Mouse (Mus musculus) ES-E14 (cell line): ENCODE data around the gene Ccdc182. TPM values are rescaled to one million over a fixed set of nuclear protein-coding genes. Genes with fewer than 3 reads are reported as not detected.

Experiments used
- DNase-seq: peaks from one replicate; pipeline ENCODE4 v3.0.0-alpha.2; 2013; ENCODE audit warnings: low read depth, low spot score
- H3K27ac ChIP-seq: 2 replicates; pipeline ENCODE4 v1.5.1; 2012; ENCODE audit warnings: low read depth, mild to moderate bottlenecking, low read length, moderate library complexity, mixed read lengths; ENCODE audit not compliant: poor library complexity, insufficient read depth, severe bottlenecking
- H3K36me3 ChIP-seq: 2 replicates; pipeline ENCODE4 v1.6.1; 2012; ENCODE audit warnings: mild to moderate bottlenecking, low read length, moderate library complexity, mixed read lengths; ENCODE audit not compliant: control insufficient read depth, poor library complexity, insufficient read depth, severe bottlenecking
- H3K4me1 ChIP-seq, 2 experiments: fragments of 150-350 bp in 1 of 2; sonication (generic) in 1 of 2; 2 replicates each; pipeline ENCODE4 v1.6.1; 2012; ENCODE audit warnings: low read length in 2 of 2, mild to moderate bottlenecking in 1 of 2, mixed read lengths in 1 of 2; ENCODE audit not compliant: control insufficient read depth in 2 of 2, insufficient read depth in 2 of 2, poor library complexity in 1 of 2
- H3K4me3 ChIP-seq, 2 experiments: fragments of 150-350 bp in 1 of 2; sonication (generic) in 1 of 2; 2 replicates each; pipeline ENCODE4 v1.5.1; 2012; ENCODE audit warnings: low read length in 2 of 2, low read depth in 1 of 2, mild to moderate bottlenecking in 1 of 2, mixed read lengths in 1 of 2; ENCODE audit not compliant: insufficient read depth in 1 of 2, poor library complexity in 1 of 2, severe bottlenecking in 1 of 2
- H3K9ac ChIP-seq: 2 replicates; pipeline ENCODE4 v1.6.1; 2012; ENCODE audit warnings: low read depth, mild to moderate bottlenecking, low read length, mixed read lengths; ENCODE audit not compliant: poor library complexity, insufficient read depth, severe bottlenecking
- H3K9me3 ChIP-seq: fragments of 150-350 bp; sonication (generic); 2 replicates; pipeline ENCODE4 v1.6.1; 2012; ENCODE audit warnings: low read depth, mild to moderate bottlenecking, low read length; ENCODE audit not compliant: control insufficient read depth, insufficient read depth
- CHD2 ChIP-seq: IDR thresholded peaks from 2 replicates; pipeline ENCODE4 v1.6.1; 2014; ENCODE audit warnings: mild to moderate bottlenecking, low read depth, low read length, inconsistent platforms
- HCFC1 ChIP-seq: IDR thresholded peaks from 2 replicates; pipeline ENCODE4 v1.6.1; 2012; ENCODE audit warnings: low read length, inconsistent platforms, borderline replicate concordance; ENCODE audit not compliant: insufficient read depth
- MAFK ChIP-seq: IDR thresholded peaks from 2 replicates; pipeline ENCODE4 v1.6.1; 2014; ENCODE audit warnings: mild to moderate bottlenecking, low read depth, low read length, inconsistent platforms; ENCODE audit not compliant: insufficient read depth
- ZC3H11A ChIP-seq: IDR thresholded peaks from 2 replicates; pipeline ENCODE4 v1.6.1; 2012; ENCODE audit warnings: low read depth, mild to moderate bottlenecking, inconsistent platforms, low read length, borderline replicate concordance
- ZNF384 ChIP-seq: IDR thresholded peaks from 2 replicates; pipeline ENCODE4 v1.6.1; 2012; ENCODE audit warnings: low read depth, low read length, inconsistent platforms
- in situ Hi-C, 2 experiments: fragments of 600-800 bp; cut with MboI; formaldehyde crosslinking; loops; one replicate each; pipeline ENCODE4 v1.15.1; 2025; ENCODE audit warnings: low sequenced_read_pairs in 2 of 2, inconsistent platforms in 1 of 2; ENCODE audit not compliant: unreplicated experiment in 2 of 2
- total RNA-seq: library from RNA; depleted of rRNA; stranded (reverse); fragments of 300-350 nt; gene quantifications from 2 replicates; pipeline ENCODE4 v1.2.3, GENCODE M21; 2012

The Ccdc182 gene
- total RNA-seq, 1 experiment = not detected

DNA sequence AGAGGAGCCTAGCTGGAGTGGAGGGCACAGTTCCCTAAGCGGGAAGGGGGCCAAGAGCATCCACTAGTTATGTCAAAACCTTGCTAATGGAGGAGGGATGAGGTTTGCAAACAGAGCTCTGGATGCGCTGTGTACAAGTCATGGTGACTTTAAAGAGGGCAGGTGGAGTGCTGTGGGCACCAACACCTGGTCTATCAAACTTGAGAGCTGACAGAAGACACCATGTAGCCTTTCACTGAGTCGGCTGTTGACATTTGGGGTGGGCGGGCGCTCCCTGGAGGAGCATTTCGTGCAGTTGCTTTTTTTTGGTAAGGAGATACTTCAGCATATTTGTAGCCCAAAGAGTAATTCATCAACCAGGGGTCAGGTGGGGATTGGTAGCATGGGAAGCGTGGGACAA lies 42.6 kb upstream of the Ccdc182 start:
- Histone ChIP-seq H3K9me3 (no peaks in the 10 kb centered on the region), H3K27ac (no peak overlapping the region), H3K36me3 (no peaks in the 10 kb centered on the region), H3K9ac (no peak overlapping the region), H3K4me1 (peaks cover 0 to 2% of the 10 kb centered on the region in 2 experiments; a peak in 1 of 4 replicates), H3K4me3 (no peak overlapping the region)
- in situ Hi-C loops = no loop called here
- DNase-seq = no peak
- TF ChIP-seq HCFC1 = no peak

DNA sequence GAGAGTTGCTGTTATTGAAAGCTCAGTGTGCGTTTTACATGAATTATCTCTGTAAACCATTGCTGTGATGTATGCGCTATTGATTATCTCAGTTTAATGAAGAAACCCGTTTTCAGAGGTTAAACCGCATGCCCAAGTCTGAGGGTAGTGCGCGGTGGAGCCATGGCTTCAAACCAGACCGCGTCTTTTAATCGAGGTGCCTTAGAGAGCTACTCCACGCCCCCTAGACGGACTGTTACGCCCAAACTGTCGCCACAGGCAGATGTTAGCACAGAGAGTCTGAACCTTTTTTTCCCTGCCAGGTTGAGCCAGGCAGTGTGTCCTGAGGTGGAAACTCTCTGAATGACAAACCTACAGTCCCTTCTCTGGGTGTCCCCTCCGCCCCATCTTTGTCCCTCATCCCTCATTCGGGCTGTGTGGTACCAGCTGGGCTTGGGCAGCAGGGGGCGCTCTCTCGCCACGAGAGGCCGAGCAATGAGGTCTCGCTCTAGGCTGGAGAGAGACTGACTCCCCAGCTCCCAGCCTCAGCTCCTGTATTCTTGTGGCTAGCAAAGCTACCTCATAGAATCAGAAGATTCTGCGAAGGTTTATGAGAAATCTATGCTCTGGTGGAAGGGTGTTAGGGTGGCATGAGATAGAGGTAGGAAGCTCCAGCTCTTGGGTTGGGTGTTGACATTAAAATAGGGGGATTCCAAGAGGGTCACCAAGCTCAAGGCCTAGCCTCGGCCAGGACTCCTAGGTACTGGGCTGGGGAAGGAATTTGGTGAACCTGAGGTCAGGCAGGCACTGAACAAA lies 41.7 kb upstream of the Ccdc182 start:
- H3K9me3 ChIP-seq = no peaks in the 10 kb centered on the region
- H3K9ac ChIP-seq = no peak overlapping the region
- in situ Hi-C loops = no loop called here
- H3K4me1 ChIP-seq = peaks cover 0 to 2% of the 10 kb centered on the region in 2 experiments; a peak in 1 of 4 replicates
- H3K27ac ChIP-seq = no peak overlapping the region
- no peak for TF ChIP-seq CHD2
- TF ChIP-seq MAFK = no peak
- TF ChIP-seq ZC3H11A = peak; percentile 50; the same call in 1 of the 2 replicates
- no peak for TF ChIP-seq ZNF384
- TF ChIP-seq HCFC1 = no peak
- DNase-seq = peak; percentile 60
- H3K4me3 ChIP-seq = no peak overlapping the region
- H3K36me3 ChIP-seq = no peaks in the 10 kb centered on the region

DNA sequence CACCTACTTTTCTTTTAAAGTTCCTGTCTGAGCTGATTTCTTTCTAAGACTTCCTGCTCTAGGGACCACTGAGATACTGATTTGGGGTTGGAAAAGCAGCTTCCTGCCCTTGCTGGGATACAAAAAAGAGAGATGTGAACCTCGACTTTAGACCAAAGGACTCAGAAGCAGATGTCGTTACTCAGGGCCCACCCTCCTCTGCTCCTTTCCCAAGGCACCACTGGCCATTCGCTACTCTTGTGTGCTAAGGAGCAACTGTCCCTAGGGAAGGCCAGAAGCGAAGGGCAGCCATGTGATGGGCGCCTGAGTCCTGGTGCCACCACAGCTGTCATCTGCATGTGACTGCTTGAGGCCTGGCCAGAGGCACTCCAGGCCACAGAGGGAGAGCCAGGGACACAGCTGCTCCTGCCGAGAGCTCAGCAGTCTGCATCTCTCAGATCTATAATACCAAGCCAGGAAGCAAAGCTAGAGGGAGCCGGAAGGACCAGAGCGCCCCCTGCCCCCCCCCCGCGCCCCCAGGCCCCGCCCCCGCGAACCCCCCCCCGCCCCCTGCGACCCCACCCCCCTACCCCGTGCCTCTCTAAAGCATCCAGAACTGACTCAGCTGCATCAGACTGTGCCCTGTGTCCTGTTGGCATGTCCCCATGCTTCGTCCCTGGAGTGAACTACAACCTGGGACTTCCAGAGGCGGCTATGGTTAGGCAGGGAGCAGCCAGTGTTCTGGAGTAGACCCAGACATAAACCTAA lies 40.9 kb upstream of the Ccdc182 start:
- no peak overlapping the region for H3K9ac ChIP-seq
- in situ Hi-C loops = no loop called here
- H3K4me1 ChIP-seq = peaks cover 0 to 2% of the 10 kb centered on the region in 2 experiments; a peak in 1 of 4 replicates
- H3K36me3 ChIP-seq = no peaks in the 10 kb centered on the region
- no peak for DNase-seq
- H3K9me3 ChIP-seq = no peaks in the 10 kb centered on the region
- no peak overlapping the region for H3K4me3 ChIP-seq
- TF ChIP-seq ZNF384 = no peak
- no peak for TF ChIP-seq CHD2
- no peak for TF ChIP-seq HCFC1
- TF ChIP-seq MAFK = no peak
- TF ChIP-seq ZC3H11A = no peak
- H3K27ac ChIP-seq = no peak overlapping the region

DNA sequence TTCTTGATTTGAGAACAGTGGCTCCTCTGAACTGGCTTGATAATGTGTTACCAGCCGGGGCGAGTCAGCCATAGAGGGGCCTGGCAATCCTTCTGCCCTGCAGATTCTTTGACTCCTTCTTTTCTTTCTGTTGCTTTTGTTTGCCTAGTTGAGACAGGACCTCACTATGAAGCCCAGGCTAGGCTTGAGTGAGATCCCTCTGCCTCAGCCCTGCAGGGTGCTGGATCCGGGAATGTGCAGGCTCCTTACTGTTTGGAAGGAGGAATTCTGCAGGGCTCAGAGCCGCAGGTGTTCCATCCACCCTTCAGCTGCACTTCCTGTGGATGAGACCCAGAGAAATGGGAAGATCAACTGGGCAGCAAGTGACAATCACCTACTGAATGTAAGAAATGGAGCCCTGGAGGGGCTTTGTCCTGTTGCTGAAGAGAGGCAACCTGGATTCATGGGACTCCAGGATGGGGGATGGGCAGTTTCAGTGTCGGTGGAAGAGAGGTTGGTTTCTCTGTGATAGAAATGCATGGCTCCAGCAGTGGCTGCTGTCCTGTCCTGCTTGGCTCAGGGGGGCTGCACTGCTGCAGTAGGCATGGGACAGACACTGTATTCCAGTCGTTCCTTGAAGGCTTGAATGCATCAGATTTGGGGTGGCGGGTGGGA lies 40.2 kb upstream of the Ccdc182 start:
- Histone ChIP-seq H3K4me1 (peaks cover 0 to 2% of the 10 kb centered on the region in 2 experiments; a peak in 1 of 4 replicates), H3K27ac (no peak overlapping the region), H3K4me3 (no peak overlapping the region), H3K9me3 (no peaks in the 10 kb centered on the region), H3K9ac (no peak overlapping the region), H3K36me3 (no peaks in the 10 kb centered on the region)
- DNase-seq = no peak
- in situ Hi-C loops = no loop called here
- TF ChIP-seq CHD2 (no peak), ZC3H11A (no peak), MAFK (no peak), HCFC1 (no peak), ZNF384 (no peak)
